Mouse (Mus musculus) liver, embryonic 14.5 days (tissue): ENCODE results near the gene Gpr37l1. TPM values are rescaled to one million over a fixed set of nuclear protein-coding genes. Genes with fewer than 3 reads are reported as not detected.

Experiments
- ATAC-seq: fragments of 200-750 bp; cut with Nextera tagmentation; 2 replicates; pipeline ENCODE4 v1.8.0; 2017; ENCODE audit warnings: moderate number of reproducible peaks, mild to moderate bottlenecking, moderate library complexity; ENCODE audit not compliant: insufficient read depth
- DNase-seq, 3 experiments: peaks; one replicate each; pipeline ENCODE4 v3.0.0-alpha.2; 2012 to 2013; ENCODE audit warnings: low read depth in 3 of 3, low spot score in 3 of 3
- H3K27ac ChIP-seq: fragments of 300-500 bp; sonication (generic); 2 replicates; pipeline ENCODE4 v1.5.1; 2014; ENCODE audit warnings: moderate library complexity, mild to moderate bottlenecking, control low read depth, inconsistent platforms
- H3K27me3 ChIP-seq: fragments of 300-500 bp; sonication (generic); 2 replicates; pipeline ENCODE4 v1.6.1; 2014; ENCODE audit warnings: mild to moderate bottlenecking, low read length, moderate library complexity; ENCODE audit not compliant: control insufficient read depth, insufficient read depth
- H3K36me3 ChIP-seq: fragments of 300-500 bp; sonication (generic); replicated peaks from 2 replicates; pipeline ENCODE4 v1.6.1; 2014; ENCODE audit warnings: low read depth; ENCODE audit not compliant: control insufficient read depth, insufficient read depth
- H3K4me1 ChIP-seq, 2 experiments: fragments of 200-500 bp in 1 of 2; fragments of 300-500 bp in 1 of 2; sonication (generic) in 1 of 2; replicated peaks; 2 replicates each; pipeline ENCODE4 v1.6.1; 2012 to 2014; ENCODE audit warnings: antibody characterized with exemption in 1 of 2, inconsistent platforms in 1 of 2, low read length in 1 of 2; ENCODE audit not compliant: control insufficient read depth in 2 of 2, insufficient read depth in 2 of 2
- H3K4me2 ChIP-seq: fragments of 300-500 bp; sonication (generic); 2 replicates; pipeline ENCODE4 v1.6.1; 2014; ENCODE audit warnings: low read depth, mild to moderate bottlenecking, control low read depth, moderate library complexity
- H3K4me3 ChIP-seq, 2 experiments: fragments of 200-500 bp in 1 of 2; fragments of 300-500 bp in 1 of 2; sonication (generic) in 1 of 2; 2 replicates each; pipeline ENCODE4 v1.5.1; 2012 to 2014; ENCODE audit warnings: low read depth in 2 of 2, low read length in 2 of 2, mild to moderate bottlenecking in 2 of 2, control low read depth in 1 of 2, inconsistent platforms in 1 of 2, moderate library complexity in 1 of 2; ENCODE audit not compliant: insufficient read depth in 1 of 2
- H3K9ac ChIP-seq: fragments of 300-500 bp; sonication (generic); replicated peaks from 2 replicates; pipeline ENCODE4 v1.6.1; 2014; ENCODE audit warnings: mild to moderate bottlenecking, control low read depth, moderate library complexity
- H3K9me3 ChIP-seq: fragments of 300-500 bp; sonication (generic); 2 replicates; pipeline ENCODE4 v1.6.1; 2016; ENCODE audit warnings: low read length, mixed read lengths; ENCODE audit not compliant: control insufficient read depth
- CTCF ChIP-seq: IDR thresholded peaks from 2 replicates; pipeline ENCODE4 v1.5.1; 2016; ENCODE audit warnings: antibody characterized with exemption, low read depth, control low read depth
- EP300 ChIP-seq: IDR thresholded peaks from 2 replicates; pipeline ENCODE4 v1.6.1; 2016; ENCODE audit warnings: antibody characterized with exemption, low read depth
- WGBS: fragments of 180-500 bp; shearing (Covaris S2); extraction: QIAGEN DNeasy Blood & Tissue Kit; methylation state at CpG from one replicate; pipeline ENCODE4 v1.1.7; 2014; ENCODE audit not compliant: insufficient replicate concordance; 5-methylcytosine and 5-hydroxymethylcytosine counted together
- polyA plus RNA-seq, 2 experiments: library from polyadenylated mRNA; depleted of rRNA in 1 of 2; stranded (reverse) in 1 of 2; unstranded in 1 of 2; fragments of >200 nt; fragmentation: Nextera tagmentation in 1 of 2; extraction: Ambion mirVana in 1 of 2; gene quantifications; 2 replicates each; pipeline versions ENCODE4 v1.2.1 to v1.2.3; 2012 to 2014

Gene Gpr37l1
- polyA plus RNA-seq, 2 experiments: 0.01 TPM; not detected in 1

DNA sequence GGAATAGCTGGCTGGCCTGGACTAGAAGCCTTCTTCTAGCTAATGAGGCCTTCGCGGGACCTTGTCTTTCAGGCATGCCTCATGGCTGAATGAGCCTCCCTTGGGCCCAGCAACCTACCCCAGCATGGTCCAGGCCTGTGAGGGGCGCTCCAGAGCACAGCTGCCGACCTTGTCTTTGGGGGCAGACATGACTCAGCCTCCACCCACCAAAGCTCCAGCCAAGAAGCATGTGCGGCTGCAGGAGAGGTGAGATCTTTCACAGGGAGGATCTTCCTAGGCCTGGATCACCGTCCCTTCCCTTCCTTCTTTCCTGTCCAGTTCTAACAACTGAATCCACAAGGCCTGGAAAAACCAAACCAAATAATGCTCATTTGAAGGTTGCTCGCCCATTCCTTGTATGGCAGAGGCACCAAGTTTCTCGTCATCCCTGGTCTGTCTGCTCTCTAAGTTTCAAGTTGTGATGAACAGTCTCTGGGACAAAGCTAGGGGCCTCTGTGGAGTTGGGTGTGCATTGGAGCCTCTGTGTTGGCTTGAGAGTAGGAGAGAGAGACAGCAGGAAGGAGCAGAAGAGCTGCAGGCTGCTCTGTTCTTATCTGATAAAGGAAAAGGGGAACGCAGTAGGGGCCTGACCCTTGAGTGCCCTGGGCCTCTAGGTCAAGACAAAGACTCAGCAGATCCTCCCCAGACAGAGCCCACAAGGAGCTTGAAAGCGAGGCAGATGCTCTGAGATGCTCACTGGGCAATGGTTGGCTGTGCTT is 33.6 kb downstream of the Gpr37l1 start:
- Histone ChIP-seq H3K4me3 (peak overlapping the region; percentile 41 to 53), H3K36me3 (no peaks in the 10 kb centered on the region; the same call in 1 of the 2 replicates), H3K9me3 (no peaks in the 10 kb centered on the region), H3K27me3 (no peaks in the 10 kb centered on the region; the same call in 1 of the 2 replicates), H3K4me1 (peaks cover 26 to 33% of the 10 kb centered on the region in 2 experiments), H3K4me2 (peak overlapping the region; percentile 63), H3K9ac (peak overlapping the region; percentile 53), H3K27ac (peak overlapping the region; percentile 41)
- TF ChIP-seq CTCF (peak; percentile 55), EP300 (no peak)
- no peak for DNase-seq
- ATAC-seq: no peak
- WGBS: 14% methylated on average over 10 of the region's 10 CpGs

DNA sequence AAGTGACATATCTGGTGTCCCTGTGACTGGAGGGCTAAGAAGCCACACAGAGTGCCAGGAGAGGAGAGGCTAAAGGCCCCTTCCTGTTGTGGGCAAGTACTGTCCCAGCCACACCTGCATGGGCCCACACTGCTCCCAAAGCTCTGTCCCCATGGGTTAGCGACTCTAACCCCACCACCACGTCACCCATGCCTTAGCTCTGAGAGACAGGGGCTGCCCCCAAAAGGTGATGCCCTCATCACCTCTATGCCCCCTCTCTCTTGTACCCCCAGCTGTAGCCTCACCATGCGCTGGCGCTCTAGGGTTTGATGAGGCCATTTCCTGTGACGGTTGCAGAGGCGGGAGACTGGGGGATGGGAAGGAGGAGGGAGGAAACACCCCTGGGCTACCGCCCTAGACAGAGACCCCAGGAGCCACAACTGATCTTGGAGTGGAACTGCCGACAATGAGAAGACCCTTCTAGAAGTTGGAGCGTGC is 34.5 kb downstream of the Gpr37l1 start:
- WGBS: 11% methylated on average over 9 of the region's 9 CpGs
- H3K4me2 ChIP-seq: peak overlapping the region; percentile 63
- no peaks in the 10 kb centered on the region for H3K9me3 ChIP-seq
- peak overlapping the region; percentile 41 for H3K27ac ChIP-seq
- ATAC-seq (peak; percentile 62; the same call in 1 of the 2 replicates), DNase-seq (no peak)
- H3K9ac ChIP-seq: peak overlapping the region; percentile 53
- no peak for TF ChIP-seq CTCF
- peak overlapping the region; percentile 41 to 53 for H3K4me3 ChIP-seq
- peaks cover 26 to 33% of the 10 kb centered on the region in 2 experiments for H3K4me1 ChIP-seq
- no peaks in the 10 kb centered on the region; the same call in 1 of the 2 replicates for H3K27me3 ChIP-seq
- H3K36me3 ChIP-seq: no peaks in the 10 kb centered on the region; the same call in 1 of the 2 replicates

DNA sequence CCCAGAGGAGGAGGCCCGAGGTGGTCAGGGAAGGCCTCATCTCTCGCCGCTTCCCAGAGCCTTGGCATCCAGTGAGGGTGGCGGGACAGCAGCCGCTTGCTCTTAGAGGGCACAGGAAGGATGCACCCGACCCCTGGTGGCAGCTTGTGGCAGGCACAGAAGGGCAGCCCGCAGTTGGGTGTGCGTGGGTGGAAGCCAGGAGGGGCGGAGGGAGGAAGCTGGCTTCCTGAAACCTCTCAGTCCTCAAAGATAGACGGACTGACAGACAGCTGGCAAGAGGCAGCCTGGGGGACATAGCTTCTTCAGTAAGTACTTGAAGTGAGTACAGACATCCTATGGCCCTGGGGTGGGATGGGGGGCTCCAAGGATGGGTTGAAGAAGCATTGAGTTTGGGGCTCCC is 35.0 kb downstream of the Gpr37l1 start, which contains the start of gene Ptpn7:
Gene Ptpn7 (plus strand): TSS at position 228 of the 400 bp plus-strand sequence.
- H3K4me1 ChIP-seq: peaks cover 26 to 33% of the 10 kb centered on the region in 2 experiments
- WGBS: 3% methylated on average over 10 of the region's 10 CpGs
- peak within 1 kb of the TSS; percentile 41 for H3K27ac ChIP-seq
- H3K27me3 ChIP-seq: no peaks in the 10 kb centered on the region; the same call in 1 of the 2 replicates
- DNase-seq (peak; percentile 62 to 68 (median 65)), ATAC-seq (peak; percentile 74)
- no peaks in the 10 kb centered on the region; the same call in 1 of the 2 replicates for H3K36me3 ChIP-seq
- no peak for TF ChIP-seq EP300
- peak; percentile 95 for TF ChIP-seq CTCF
- peak within 1 kb of the TSS; percentile 63 for H3K4me2 ChIP-seq
- H3K9ac ChIP-seq: peak within 1 kb of the TSS; percentile 53
- H3K4me3 ChIP-seq: peak within 1 kb of the TSS; percentile 41 to 53
- no peaks in the 10 kb centered on the region for H3K9me3 ChIP-seq

DNA sequence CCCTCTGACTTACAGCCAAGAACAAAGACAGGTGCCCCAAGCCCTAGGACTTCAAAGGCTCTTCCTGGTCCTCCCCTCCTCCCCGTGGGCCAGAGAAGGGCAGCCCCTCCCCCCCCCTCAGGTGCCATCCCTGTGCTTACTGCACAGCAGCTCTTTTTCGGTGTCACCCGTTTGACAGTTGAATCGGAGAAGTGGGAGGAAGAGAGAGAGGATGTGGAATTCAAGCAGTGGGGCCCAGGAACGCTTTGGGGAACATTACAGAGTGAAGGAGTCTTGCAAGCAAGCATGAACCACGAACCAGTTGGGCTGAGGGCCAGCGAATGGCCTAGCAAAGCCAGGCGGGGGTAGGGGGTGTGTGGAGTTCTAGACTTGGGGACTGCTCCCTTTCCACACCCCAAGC is 35.9 kb downstream of the Gpr37l1 start:
- no peak for ATAC-seq
- H3K27ac ChIP-seq: peak overlapping the region; percentile 17
- DNase-seq: no peak
- no peaks in the 10 kb centered on the region; the same call in 1 of the 2 replicates for H3K27me3 ChIP-seq
- peaks cover 26 to 33% of the 10 kb centered on the region in 2 experiments for H3K4me1 ChIP-seq
- H3K9ac ChIP-seq: no peak overlapping the region; the same call in 1 of the 2 replicates
- peak overlapping the region; percentile 63 for H3K4me2 ChIP-seq
- H3K9me3 ChIP-seq: no peaks in the 10 kb centered on the region
- 7% methylated on average over 8 of the region's 8 CpGs for WGBS
- H3K36me3 ChIP-seq: no peaks in the 10 kb centered on the region; the same call in 1 of the 2 replicates
- TF ChIP-seq CTCF (no peak), EP300 (no peak)
- H3K4me3 ChIP-seq: no peak overlapping the region

DNA sequence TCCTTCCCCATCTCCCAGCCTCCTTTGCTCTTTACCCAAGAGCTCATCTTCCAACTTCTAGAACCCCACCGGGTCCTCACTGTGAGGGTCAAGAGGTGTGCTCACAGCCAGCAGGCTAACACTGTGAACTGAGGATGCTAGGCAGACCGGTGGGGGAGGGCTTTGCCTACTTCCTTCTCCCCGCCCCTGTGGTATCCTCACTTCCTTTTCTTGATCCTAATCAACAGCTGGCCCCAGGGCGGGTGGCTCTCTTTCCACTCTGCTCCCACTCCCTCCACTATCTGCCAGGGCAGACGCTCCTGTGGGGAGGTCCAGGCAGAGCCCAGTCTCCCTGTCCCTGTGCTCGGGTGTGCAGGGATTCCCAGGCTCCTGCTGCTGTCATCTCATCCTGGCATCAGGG is 36.4 kb downstream of the Gpr37l1 start:
- Histone ChIP-seq H3K4me2 (peak overlapping the region; percentile 63), H3K27ac (peak overlapping the region; percentile 17; the same call in 1 of the 2 replicates), H3K9ac (no peak overlapping the region; the same call in 1 of the 2 replicates), H3K36me3 (no peaks in the 10 kb centered on the region; the same call in 1 of the 2 replicates), H3K9me3 (no peaks in the 10 kb centered on the region), H3K4me3 (no peak overlapping the region), H3K4me1 (peaks cover 26 to 33% of the 10 kb centered on the region in 2 experiments), H3K27me3 (no peaks in the 10 kb centered on the region; the same call in 1 of the 2 replicates)
- 3% methylated on average over 6 of the region's 6 CpGs for WGBS
- ATAC-seq: peak; percentile 38; the same call in 1 of the 2 replicates
- TF ChIP-seq EP300 (no peak), CTCF (no peak)
- DNase-seq: no peak
